Mouse (Mus musculus): Measurements from ENCODE around the gene Lifr.

DNA sequence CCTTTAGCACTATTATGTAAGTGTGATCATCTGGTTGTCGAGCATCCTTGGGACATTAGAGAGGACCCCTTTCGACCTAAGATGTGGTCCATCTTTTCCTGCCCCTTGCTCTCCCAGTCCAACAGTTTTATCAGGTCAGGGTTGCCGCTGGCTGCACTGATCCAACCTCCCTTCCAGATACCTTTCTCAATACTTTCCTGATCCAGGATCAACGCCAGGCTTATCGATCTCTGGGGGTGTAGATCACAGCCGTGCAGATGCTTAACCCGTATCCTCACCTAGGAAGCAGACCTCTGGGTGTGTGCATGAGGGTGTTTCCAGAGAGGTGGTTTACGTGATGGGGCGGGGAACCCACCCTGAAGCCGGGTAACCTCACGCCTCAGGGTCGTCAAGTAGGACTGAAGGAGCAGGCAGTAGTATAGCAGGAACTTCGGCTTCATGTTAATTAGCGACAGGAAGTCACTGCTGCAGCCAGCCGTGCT lies 53.3 kb downstream of the Lifr start:
- TF ChIP-seq GATA1 (IDR thresholded peaks at IDR 0.05; ENCODE audit: borderline replicate concordance, low read length) (no peak), FLI1 (IDR thresholded peaks at IDR 0.05; ENCODE audit: low read length) (no peak)

Measured in megakaryocyte, embryonic 14.5 days (primary cell).